Mouse (Mus musculus) lung, postnatal 36 days (tissue): ENCODE data around the gene Olfr794.

Source experiments
- DNase-seq: peaks from one replicate; pipeline ENCODE4 v3.0.0; 2022; ENCODE audit warnings: mixed read lengths

The Olfr794 gene

DNA sequence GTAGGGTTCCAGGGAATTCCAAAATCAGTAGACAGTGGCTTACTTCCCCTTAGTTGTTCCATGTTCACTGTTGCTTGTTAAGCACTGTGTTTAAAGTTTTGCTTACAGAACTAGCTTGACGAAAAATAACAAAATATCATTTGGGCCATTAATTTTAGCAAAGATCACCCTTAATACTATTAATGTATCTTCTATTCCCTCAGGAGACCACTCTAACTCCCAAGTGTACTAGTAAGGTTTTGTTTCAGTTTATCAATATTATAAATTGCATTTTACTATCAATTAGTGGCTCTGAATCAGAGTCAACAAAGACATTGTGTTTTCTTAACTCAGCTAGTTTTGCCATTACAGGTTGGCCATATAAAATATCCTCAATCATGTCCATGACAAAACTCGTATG lies at the start of gene Olfr794:
Gene Olfr794, plus strand, starts transcription at position 301 of the 400 bp plus-strand sequence.
- DNase-seq: no peak

DNA sequence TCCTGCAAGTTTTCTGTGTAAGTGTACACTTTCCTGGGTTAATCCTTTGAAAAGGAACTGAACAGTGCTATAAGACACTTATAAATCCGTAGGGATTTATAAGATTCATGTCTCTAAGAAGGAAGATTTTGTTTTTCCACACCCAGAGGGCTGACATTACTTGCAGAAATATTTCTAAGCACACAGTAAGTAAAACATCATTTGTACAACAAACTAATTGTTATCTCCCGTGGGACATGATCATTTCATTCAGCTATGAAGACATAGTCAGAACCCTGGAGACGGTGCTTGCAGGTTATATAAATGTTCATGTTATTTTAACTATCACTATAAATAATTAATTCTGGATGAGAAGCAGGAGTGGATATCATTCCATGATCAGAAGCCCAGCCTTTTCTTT lies 46.0 kb upstream of the Olfr794 start, which contains the start of gene Olfr791:
Gene Olfr791, plus strand, starts transcription at position 301 of the 400 bp plus-strand sequence.
- DNase-seq: no peak

DNA sequence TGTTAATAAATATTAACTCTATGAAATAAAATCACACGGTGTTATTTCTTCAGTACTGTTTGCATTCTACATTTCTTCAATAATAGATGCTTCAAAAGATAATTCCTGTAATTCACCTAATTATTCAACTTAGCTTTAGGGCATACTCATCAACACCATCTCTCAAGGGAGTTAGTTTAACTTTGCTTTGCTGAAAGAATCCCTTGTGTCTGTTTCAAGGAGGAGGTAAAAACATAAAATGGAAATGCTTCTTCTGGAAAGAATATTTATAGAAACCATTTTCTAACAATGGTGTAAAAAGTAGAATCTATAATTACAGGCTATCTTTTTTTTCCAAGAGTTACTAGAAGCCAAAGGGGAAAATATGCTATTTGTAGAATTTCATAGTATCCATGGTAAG lies 28.6 kb upstream of the Olfr794 start, which contains the start of gene Olfr792:
Gene Olfr792, plus strand, starts transcription at position 301 of the 400 bp plus-strand sequence.
- no peak for DNase-seq

DNA sequence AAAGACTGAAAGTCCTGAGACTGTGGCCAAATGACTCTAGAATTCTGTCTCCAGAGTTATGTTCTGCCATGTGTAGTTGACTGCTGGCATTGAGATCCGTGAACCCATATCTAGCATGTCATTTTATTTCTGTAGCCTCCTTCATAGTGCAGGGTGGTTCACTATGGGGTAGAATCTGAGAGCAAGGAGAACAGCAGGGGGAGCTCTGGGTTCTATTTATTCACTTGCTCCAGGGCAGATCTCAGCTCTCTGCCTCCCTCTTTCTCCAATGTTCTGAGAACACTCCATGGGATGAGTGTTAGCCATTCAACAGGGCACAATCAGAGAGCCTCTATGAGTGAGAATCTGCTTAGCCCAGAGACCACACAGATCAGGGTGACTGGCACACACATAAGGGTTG lies 18.1 kb upstream of the Olfr794 start:
- no peak for DNase-seq

DNA sequence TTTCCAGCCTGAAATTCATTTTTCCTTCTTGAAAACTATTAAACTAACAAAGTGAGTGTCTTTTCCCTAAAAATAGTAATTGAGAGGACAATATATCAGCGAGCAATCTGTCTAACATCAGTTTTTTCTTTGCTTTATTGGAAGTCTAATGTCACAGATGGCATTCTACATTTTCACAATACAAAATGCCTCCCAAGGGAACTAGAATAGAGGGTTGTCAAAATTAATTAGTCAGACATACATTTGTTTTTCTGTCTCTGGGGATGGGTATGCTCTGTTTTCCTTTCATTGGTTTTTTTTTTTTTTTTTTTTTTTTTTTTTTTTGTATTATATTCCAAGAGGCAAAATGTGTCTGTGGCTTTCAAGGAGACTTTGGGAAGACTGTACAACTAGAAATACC lies 9.6 kb downstream of the Olfr794 start:
- DNase-seq: no peak

DNA sequence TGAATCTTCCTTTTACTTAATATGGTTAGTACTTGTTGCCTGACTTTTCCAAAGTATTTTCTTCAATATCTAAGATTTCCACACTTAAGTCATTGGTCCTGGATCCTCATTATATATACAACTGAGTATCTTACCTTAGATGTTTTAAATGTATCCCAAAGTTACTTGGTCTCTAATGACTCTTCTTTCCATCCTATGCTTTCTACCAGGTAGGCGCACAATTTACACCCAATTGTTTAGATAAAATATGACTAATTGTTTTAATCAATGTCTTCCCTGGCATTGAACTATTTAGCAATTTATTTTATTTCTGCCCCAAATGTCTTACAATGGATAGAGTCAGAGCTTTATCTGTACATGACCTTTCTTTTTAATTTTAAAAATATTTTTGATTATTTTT lies 45.0 kb downstream of the Olfr794 start, which contains the start of gene Olfr796:
Gene Olfr796, minus strand, starts transcription at position 101 of the 400 bp plus-strand sequence.
- DNase-seq: no peak

DNA sequence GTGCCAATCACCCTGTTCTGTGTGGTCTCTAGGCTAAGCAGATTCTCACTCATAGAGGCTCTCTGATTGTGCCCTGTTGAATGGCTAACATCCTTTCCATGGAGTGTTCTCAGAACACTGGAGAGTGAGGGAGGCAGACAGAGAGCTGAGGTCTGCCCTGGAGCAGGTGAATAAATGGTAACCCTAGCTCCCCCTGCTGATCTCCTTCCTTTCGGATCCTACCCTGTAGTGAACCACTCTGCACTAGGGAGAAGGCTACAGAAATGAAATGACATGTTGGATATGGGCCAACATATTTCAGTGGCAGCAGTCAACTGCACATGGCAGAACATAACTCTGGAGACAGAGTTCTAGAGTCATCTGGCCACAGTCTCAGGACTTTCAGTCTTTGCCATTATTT lies 54.3 kb downstream of the Olfr794 start:
- DNase-seq: no peak
